Mouse (Mus musculus) lung, embryonic 14.5 days (tissue): ENCODE measurements around the gene Gm20422. TPM values are rescaled to one million over a fixed set of nuclear protein-coding genes. Genes with fewer than 3 reads are reported as not detected.

Source experiments
- ATAC-seq: fragments of 200-750 bp; cut with Nextera tagmentation; 2 replicates; pipeline ENCODE4 v1.8.0; 2017; ENCODE audit warnings: mild to moderate bottlenecking, moderate TSS enrichment, moderate library complexity; ENCODE audit not compliant: insufficient read depth
- DNase-seq: peaks from one replicate; pipeline ENCODE4 v3.0.0-alpha.2; 2015
- H3K27ac ChIP-seq: fragments of 300-500 bp; sonication (generic); 2 replicates; pipeline ENCODE4 v1.5.1; 2014; ENCODE audit warnings: low read depth, mild to moderate bottlenecking, moderate library complexity
- H3K27me3 ChIP-seq: fragments of 300-500 bp; sonication (generic); 2 replicates; pipeline ENCODE4 v1.6.1; 2014; ENCODE audit warnings: low read length, control low read depth; ENCODE audit not compliant: insufficient read depth
- H3K36me3 ChIP-seq: fragments of 300-500 bp; sonication (generic); 2 replicates; pipeline ENCODE4 v1.6.1; 2014; ENCODE audit warnings: control low read depth; ENCODE audit not compliant: insufficient read depth
- H3K4me1 ChIP-seq: fragments of 300-500 bp; sonication (generic); 2 replicates; pipeline ENCODE4 v1.6.1; 2014; ENCODE audit warnings: antibody characterized with exemption, control low read depth; ENCODE audit not compliant: insufficient read depth
- H3K4me2 ChIP-seq: fragments of 300-500 bp; sonication (generic); 2 replicates; pipeline ENCODE4 v1.6.1; 2014; ENCODE audit warnings: mild to moderate bottlenecking
- H3K4me3 ChIP-seq: fragments of 300-500 bp; sonication (generic); 2 replicates; pipeline ENCODE4 v1.5.1; 2014; ENCODE audit warnings: low read depth, low read length
- H3K9ac ChIP-seq: fragments of 300-500 bp; sonication (generic); 2 replicates; pipeline ENCODE4 v1.6.1; 2014
- H3K9me3 ChIP-seq: fragments of 300-500 bp; sonication (generic); 2 replicates; pipeline ENCODE4 v1.6.1; 2016; ENCODE audit warnings: low read depth, low read length, control low read depth
- CTCF ChIP-seq: IDR thresholded peaks from 2 replicates; pipeline ENCODE4 v1.5.1; 2016; ENCODE audit warnings: antibody characterized with exemption, low read depth
- WGBS: fragments of 180-500 bp; shearing (Covaris S2); extraction: QIAGEN DNeasy Blood & Tissue Kit; methylation state at CpG from one replicate; pipeline ENCODE4 v1.1.7; 2014; 5-methylcytosine and 5-hydroxymethylcytosine counted together
- polyA plus RNA-seq: library from polyadenylated mRNA; unstranded; fragments of >200 nt; fragmentation: Nextera tagmentation; extraction: Ambion mirVana; gene quantifications from 2 replicates; pipeline ENCODE4 v1.2.1, GENCODE M21; 2014

The Gm20422 gene
- polyA plus RNA-seq, 1 experiment from 2014 or later, result 0.30 TPM

DNA sequence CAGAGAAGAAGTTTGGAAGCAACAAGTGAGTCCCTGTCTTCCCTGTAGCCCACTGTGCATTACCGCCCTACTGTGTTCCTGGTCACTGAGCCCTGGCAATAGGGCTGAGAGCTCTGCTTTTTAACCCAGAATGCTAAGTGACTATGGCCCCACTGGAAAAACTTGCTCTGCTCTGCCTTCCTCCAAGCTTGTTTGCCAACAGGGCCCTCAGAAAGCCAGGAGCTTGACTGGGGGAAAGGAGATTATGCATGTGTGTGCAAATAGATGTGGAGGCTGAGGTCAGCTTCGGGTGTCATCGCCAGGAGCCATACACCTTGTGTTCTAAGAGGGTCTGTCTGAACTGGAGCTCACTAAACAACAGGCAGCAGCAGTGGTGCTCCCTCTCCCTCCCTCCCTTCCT lies 19.4 kb upstream of the Gm20422 start:
- Histone ChIP-seq H3K4me3 (no peak overlapping the region), H3K9ac (no peak overlapping the region), H3K36me3 (peaks cover 60% of the 10 kb centered on the region), H3K9me3 (no peaks in the 10 kb centered on the region), H3K4me1 (peaks cover 9% of the 10 kb centered on the region; the same call in 1 of the 2 replicates), H3K27me3 (no peaks in the 10 kb centered on the region), H3K4me2 (no peak overlapping the region), H3K27ac (no peak overlapping the region)
- 94% methylated on average over 3 of the region's 3 CpGs for WGBS
- TF ChIP-seq CTCF, result no peak
- DNase-seq, result no peak
- ATAC-seq, result no peak

DNA sequence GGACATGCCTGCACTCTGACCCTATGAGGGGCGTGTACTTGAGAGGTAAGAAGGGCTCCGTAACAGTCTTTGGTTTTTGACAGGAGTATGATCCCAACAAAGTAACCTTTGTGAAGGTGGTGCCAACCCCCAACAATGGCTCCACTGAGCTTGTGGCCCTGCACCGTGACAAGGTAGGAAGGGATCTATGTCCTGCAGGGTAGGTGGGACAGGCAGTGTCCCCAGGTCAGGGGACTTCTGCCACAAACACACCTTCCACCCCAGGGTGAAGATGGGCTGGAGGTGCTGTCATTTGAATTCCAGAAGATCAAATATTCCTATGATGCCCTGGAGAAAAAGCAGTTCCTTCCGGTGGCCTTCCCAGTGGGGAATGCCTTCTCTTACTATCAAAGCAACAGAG lies 19.0 kb upstream of the Gm20422 start:
- no peak overlapping the region for H3K4me3 ChIP-seq
- WGBS, result 87% methylated on average over 4 of the region's 4 CpGs
- peaks cover 9% of the 10 kb centered on the region; the same call in 1 of the 2 replicates for H3K4me1 ChIP-seq
- ATAC-seq (no peak), DNase-seq (no peak)
- no peak overlapping the region for H3K4me2 ChIP-seq
- no peak overlapping the region for H3K9ac ChIP-seq
- H3K27ac ChIP-seq, result no peak overlapping the region
- TF ChIP-seq CTCF, result no peak
- no peaks in the 10 kb centered on the region for H3K9me3 ChIP-seq
- peaks cover 56% of the 10 kb centered on the region for H3K36me3 ChIP-seq
- no peaks in the 10 kb centered on the region for H3K27me3 ChIP-seq

DNA sequence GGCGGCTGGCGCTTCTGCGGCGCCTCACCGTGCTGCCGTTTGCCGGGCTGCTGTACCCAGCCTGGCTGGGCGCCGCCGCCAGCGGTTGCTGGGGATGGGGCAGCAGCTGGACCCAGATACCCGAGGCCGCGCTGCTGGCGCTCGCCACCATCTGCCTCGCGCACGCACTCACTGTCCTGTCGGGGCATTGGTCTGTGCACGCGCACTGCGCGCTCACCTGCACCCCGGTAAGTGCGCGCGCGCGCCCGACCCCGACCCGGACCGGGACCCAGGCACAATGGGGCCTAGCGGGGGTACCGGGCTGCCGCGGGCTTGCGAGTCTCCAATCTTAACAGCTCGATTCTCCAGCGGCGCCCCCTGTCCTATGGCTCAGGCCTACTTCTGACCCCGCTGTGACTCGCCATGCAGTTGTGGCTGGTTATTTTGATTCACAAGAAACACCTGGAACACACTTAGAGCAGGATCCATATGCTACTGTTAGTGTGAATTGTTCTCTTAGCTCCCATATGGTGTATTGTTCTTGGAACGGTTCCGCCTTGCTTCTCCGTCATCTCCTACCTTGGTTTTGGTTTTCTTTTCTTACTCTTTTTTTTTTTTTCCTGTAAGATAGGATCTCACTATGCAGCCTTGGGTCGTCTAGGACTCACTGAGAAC lies 16.9 kb upstream of the Gm20422 start:
- TF ChIP-seq CTCF, result no peak
- Histone ChIP-seq H3K36me3 (peaks cover 34% of the 10 kb centered on the region), H3K4me2 (peak overlapping the region; percentile 84), H3K4me3 (peak overlapping the region; percentile 100), H3K9ac (peak overlapping the region; percentile 92), H3K27me3 (no peaks in the 10 kb centered on the region), H3K27ac (peak overlapping the region; percentile 86), H3K9me3 (no peaks in the 10 kb centered on the region), H3K4me1 (peaks cover 9% of the 10 kb centered on the region; the same call in 1 of the 2 replicates)
- WGBS, result under 1% methylated on average over 48 of the region's 48 CpGs
- peak; percentile 50 for DNase-seq
- ATAC-seq, result peak; percentile 61

DNA sequence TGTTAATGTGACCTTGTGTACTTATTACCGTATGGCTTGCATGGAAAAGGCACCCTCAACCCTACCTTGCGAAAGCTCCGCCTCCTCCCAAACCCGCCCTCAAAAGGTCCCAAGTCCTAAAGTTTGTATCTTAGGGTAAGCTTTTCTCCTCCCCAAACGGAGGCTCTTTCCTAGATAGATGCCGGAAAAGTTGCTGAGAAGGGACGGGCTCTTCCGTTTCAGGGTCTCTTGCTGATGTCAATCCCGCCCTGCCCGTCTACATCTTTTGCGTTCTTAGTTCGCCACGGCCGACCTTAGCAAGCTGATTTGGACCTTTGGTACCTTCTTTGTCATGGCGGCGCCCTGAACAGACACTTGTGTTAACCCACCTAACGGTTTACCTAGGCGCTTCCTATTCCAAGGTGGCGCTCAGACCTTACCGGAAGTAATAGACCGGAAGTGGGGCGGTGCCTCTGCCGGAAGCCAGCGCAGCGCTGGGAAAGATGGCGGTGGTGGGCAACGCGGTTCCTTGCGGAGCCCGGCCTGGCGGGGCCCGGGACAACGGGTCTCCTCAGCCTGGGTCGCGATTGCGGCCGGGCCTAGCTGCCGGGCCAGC lies 16.2 kb upstream of the Gm20422 start, which contains the start of the genes Atp13a1 and Zfp866:
Gene Atp13a1, plus strand, starts transcription at position 391 of the 595 bp plus-strand sequence.
Gene Zfp866, minus strand, starts transcription at position 406 of the 595 bp plus-strand sequence.
- Histone ChIP-seq H3K27me3 (no peaks in the 10 kb centered on the region), H3K27ac (peak within 1 kb of the TSS; percentile 86), H3K4me2 (peak within 1 kb of the TSS; percentile 84), H3K9ac (peak within 1 kb of the TSS; percentile 92), H3K36me3 (peaks cover 28% of the 10 kb centered on the region), H3K9me3 (no peaks in the 10 kb centered on the region), H3K4me1 (peaks cover 9% of the 10 kb centered on the region; the same call in 1 of the 2 replicates), H3K4me3 (peak within 1 kb of the TSS; percentile 100)
- under 1% methylated on average over 38 of the region's 38 CpGs for WGBS
- ATAC-seq (peak; percentile 96), DNase-seq (peak; percentile 94)
- no peak for TF ChIP-seq CTCF

DNA sequence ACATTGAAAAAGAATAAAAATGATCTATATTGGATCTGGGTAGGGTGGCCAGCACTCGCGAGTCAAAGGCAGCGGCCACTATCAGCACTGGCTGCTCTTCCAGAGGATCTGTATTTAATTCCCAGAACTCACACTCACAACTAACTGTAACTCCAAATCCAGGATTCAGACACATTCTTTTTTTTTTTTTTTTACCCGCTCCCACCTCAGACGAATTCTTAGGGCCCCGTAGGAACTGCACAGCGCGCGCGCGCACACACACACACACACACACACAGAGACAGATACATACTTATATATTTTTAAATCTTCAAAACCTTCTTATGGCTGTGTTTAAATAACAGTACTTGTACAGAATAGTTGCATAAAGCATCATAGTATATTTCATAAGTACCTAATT lies 15.7 kb upstream of the Gm20422 start:
- no peak for TF ChIP-seq CTCF
- no peaks in the 10 kb centered on the region for H3K9me3 ChIP-seq
- H3K4me2 ChIP-seq, result peak overlapping the region; percentile 84
- peak overlapping the region; percentile 100 for H3K4me3 ChIP-seq
- no peaks in the 10 kb centered on the region for H3K27me3 ChIP-seq
- peaks cover 23% of the 10 kb centered on the region for H3K36me3 ChIP-seq
- 27% methylated on average over 11 of the region's 11 CpGs for WGBS
- peaks cover 9% of the 10 kb centered on the region; the same call in 1 of the 2 replicates for H3K4me1 ChIP-seq
- no peak overlapping the region for H3K27ac ChIP-seq
- ATAC-seq (peak; percentile 9; the same call in 1 of the 2 replicates), DNase-seq (peak; percentile 38)
- peak overlapping the region; percentile 92 for H3K9ac ChIP-seq

DNA sequence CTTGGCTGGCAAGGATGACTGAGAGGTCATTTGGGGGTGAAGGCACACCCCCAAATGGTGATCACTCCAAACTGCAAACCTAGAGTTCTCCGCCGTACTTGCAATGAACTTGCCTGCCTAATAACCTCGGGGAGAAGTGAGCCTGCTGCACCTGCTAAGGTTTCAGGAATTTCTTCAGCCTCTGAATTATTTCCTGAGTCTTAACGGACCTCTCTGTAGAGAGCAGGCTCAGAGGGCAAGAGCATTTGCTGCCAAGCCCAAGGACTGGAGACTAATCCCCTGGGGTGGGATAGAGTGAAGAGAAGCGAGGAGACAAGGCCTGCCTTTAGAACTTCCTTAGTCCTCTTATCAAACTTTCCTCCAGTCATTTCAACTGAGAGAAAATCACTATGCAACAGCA lies 15.0 kb upstream of the Gm20422 start:
- Histone ChIP-seq H3K9me3 (no peaks in the 10 kb centered on the region), H3K4me2 (peak overlapping the region; percentile 84), H3K4me3 (no peak overlapping the region), H3K4me1 (peaks cover 9% of the 10 kb centered on the region; the same call in 1 of the 2 replicates), H3K27ac (no peak overlapping the region), H3K9ac (no peak overlapping the region), H3K27me3 (no peaks in the 10 kb centered on the region), H3K36me3 (peaks cover 16% of the 10 kb centered on the region)
- no peak for ATAC-seq
- DNase-seq, result no peak
- WGBS, result 64% methylated on average over 5 of the region's 5 CpGs
- TF ChIP-seq CTCF, result no peak

DNA sequence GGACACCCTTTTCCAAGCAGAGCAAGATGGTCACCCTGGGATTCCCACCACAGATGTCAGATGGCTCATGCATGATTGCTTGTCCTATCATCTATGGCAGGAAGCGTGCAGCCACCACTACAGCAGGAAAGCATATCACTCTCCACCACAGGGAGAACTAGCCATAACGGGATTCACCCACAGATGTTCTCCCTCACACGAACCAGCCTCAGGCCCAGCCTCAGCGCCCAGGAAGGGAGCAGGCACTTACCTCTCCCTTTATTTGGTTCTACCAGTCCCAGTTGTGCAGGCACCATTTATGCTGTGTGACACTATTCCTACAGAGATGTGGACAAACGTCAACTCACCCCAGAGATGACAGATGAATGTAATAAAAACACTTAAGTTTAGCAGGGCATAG lies 14.4 kb upstream of the Gm20422 start:
- H3K4me1 ChIP-seq, result peaks cover 9% of the 10 kb centered on the region; the same call in 1 of the 2 replicates
- H3K9ac ChIP-seq, result no peak overlapping the region
- 88% methylated on average over 5 of the region's 5 CpGs for WGBS

More for the DNA sequence above, 14.4 kb upstream of the Gm20422 start:
- no peak overlapping the region for H3K4me2 ChIP-seq
- no peak overlapping the region for H3K27ac ChIP-seq
- H3K9me3 ChIP-seq, result no peaks in the 10 kb centered on the region
- H3K36me3 ChIP-seq, result peaks cover 11% of the 10 kb centered on the region
- DNase-seq (no peak), ATAC-seq (no peak)
- no peaks in the 10 kb centered on the region for H3K27me3 ChIP-seq
- H3K4me3 ChIP-seq, result no peak overlapping the region
- no peak for TF ChIP-seq CTCF
